Mouse (Mus musculus) telencephalon, adult 2 months (tissue): ENCODE measurements around the gene Plxnd1.

Experiments used
- DNase-seq: peaks from one replicate; pipeline ENCODE4 v3.0.0-alpha.2; 2011; ENCODE audit warnings: low read depth, low spot score

Plxnd1 gene

DNA sequence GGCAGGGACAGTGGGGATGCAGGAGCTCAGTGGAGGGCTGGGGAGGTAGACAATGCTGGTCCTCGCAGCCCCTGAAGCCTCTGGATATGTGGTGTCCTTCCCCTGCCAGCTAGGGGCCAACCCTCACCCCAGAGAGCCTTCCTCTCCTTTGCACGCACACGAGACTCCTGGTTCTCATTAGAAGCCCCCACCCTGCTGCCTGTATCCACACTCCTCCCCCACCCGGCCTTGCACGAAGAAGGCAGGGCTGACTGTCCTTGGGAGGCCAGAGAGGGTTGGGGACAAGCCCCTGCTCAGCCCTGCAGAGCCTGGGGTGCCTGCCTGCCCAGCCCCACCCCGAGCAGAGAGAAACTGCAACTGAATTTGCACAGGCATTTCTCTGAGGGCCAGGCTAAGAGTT is 37.1 kb downstream of the Plxnd1 start:
- DNase-seq: no peak

GRCm38 (mm10) chr6:115956922-115957601 is 37.7 kb downstream of the Plxnd1 start:
- DNase-seq: peak; percentile 26

- DNase-seq: no peak
Measured at GRCm38 (mm10) chr6:115956418-115956921, 38.3 kb downstream of the Plxnd1 start.

DNA sequence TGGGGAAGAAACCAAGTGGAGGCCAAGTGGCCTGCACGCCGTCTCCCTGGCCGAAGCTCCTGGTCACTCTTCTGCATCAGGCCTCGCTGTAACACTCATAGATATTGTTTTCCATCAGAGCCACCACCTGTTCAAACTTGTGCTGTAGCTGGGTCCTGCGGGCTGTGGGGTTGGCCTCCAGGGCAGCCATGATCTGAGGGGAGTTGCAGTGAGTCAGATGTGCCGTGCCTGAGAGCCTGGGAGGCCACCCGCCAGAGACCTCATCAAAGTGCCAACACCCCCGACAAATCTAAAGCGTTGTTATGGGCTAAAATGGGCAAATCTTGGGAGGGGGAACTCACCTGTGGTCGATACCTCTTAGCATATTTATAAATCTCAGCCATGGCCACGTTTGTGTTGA is 39.1 kb downstream of the Plxnd1 start:
- DNase-seq: no peak

- no peak for DNase-seq
Measured at GRCm38 (mm10) chr6:115955169-115955568, 39.6 kb downstream of the Plxnd1 start.

GRCm38 (mm10) chr6:115954506-115955074 is 40.2 kb downstream of the Plxnd1 start:
- no peak for DNase-seq

DNA sequence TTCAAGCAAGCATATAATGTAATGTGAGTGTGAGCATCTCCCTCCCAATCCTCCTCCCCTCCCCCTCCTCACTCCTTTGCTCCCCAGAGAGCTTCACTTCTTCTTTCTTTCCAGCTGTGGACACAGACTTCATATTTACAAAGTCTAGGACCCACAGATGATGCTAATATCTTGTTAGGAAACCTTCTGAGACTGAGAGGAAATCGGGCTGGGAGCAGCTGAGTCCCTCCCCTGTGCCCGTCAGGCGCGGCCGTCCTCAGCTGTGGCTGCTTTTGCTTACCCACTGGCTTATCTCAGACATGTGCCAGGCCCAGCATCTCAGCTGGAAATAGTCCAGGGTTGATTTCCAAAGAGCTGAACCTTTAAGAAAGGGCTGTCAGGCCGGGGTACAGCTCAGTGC is 48.4 kb downstream of the Plxnd1 start:
- no peak for DNase-seq

- no peak for DNase-seq
Measured at GRCm38 (mm10) chr6:115945633-115946032, 49.2 kb downstream of the Plxnd1 start.

- no peak for DNase-seq
Measured at GRCm38 (mm10) chr6:115944638-115945037, 50.2 kb downstream of the Plxnd1 start, which contains the start of gene H1foo. Gene H1foo (plus strand): TSS chr6:115944938.

DNA sequence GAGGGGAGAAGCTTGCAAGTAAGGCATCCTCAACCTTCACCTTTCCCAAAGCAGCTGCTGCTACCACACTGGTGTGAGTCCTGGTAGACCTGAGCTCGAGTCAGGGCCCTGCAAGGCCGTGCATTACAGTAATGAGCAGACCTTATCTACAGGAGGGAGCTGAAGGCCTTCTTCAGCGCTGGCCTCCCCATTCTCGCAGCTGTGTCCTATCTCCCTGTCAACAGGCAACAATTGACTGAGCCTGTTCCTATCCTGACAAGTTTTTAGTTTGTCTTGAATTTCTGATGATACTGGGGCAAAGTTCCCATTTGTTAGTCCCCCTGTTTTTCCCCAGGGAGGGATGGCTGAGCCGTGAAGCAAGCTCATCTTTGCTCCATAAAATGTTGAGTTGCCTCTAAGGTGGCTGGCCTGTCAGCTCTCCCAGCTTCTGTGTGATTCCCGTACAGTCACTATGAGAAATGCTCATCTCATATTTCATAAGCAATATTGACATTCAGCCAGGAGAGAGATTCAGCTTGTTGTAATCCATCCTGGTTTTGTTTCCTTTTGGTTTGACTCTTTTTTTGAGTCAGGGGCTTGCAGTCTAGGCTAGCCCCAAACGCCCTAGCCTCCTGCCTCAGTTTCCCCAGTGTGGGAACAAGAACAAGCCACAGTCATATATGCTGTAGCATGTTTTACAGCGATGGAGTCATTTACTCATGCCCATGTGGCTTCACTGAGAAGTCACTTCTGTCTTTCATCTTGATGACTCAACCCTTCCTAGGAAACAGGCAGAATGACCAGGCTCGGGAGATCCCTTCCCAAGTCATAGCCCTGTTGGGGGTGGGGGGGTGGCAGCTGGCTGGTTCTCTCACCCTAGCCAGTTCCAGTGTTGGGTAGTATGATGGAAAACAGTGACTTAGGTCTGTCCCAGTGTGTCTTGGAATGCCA is 51.0 kb downstream of the Plxnd1 start:
- no peak for DNase-seq

GRCm38 (mm10) chr6:115941128-115941527 is 53.7 kb downstream of the Plxnd1 start:
- no peak for DNase-seq

DNA sequence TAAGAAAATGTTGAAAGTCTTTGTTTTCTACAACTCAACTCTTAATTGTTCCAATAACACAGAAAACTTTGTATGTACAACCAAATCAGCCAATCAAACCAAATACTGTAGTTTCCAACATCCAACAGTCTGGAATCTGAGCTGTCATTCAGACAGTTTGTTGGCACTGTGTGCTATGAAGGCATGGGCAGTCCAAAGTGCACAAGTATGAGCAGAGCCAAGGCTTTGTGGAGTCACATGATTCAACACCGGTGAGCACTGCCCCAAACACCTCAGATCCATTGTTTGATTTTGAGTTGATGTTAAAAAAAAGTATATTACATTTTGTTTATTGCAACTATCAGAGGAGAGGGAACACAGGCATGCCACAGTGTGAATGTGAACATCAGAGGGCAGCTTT is 54.2 kb downstream of the Plxnd1 start:
- DNase-seq: no peak

DNA sequence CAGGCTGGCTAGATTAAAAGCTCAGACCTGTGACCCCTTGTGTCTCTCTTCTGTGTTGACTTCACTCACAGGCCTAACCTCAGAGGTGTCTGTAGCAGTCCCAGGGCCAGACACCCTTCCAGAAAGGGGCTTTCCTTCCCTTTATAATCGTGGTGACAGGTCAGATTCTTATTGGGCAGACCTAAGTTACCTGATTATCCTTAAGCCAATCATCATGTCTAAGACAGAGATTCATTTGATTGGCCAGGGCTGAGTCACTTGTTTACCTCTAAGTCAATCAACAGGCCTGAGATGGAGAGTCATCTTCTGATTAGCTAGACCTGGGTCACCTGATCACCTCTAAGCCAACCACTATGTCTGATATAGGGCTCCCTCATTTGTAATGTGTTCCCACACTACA is 56.0 kb downstream of the Plxnd1 start:
- no peak for DNase-seq

DNA sequence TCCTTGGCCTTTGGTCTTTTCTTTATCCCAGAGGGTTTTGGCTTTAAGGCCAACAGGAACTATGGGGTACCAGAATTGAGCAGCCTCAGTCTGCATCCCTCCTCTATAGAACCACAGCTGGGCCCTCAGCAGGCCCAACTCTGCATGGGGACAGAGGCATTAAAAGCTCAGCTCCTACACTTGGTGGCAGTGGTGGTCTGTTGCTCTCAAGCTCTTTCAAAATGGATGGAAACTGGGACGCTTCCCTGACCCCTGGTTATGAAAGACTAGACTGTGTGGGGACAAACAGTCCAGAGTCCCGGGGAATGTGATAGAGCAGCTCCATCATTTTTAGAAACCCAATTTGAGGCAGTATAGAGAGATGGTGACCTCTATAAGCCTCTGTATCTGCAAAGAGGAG is 56.8 kb downstream of the Plxnd1 start:
- no peak for DNase-seq

DNA sequence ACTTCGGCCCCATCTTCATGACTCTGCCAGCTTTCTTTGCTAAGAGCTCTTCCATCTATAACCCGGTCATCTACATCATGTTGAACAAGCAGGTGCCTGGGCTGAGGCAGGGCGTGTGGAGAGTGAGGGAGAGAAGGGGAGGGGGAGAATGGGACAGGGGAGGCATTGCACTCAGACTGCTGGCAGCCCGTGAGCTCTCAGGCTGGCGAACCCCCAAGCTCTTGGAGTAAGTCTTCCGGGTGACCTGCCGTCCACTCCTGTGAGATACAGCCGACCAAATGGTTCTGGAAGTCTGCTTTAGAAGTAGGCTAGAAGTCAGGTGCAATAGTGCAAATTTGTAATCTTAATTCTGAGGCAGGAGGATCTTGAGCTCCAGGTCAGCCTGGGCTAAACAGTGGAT is 59.3 kb downstream of the Plxnd1 start:
- DNase-seq: no peak

DNA sequence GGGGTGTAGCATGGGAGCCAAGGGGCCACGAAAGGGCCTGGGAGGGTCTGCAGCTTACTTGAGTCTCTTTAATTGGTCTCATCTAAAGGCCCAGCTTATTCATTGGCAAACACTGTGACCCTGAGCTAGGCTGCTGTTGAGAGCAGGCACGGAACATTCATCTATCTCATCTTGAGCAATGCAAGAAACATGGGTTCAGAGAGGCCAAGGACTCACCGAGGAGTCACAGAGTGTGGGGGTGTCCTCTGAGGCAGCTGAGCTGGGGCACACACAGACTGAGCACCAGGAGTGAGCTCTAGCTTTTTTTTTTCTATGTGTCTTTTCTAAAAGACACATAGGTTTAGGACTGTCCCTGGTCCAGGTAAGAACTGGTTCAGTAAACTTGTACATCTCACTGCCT is 62.4 kb downstream of the Plxnd1 start:
- no peak for DNase-seq

DNA sequence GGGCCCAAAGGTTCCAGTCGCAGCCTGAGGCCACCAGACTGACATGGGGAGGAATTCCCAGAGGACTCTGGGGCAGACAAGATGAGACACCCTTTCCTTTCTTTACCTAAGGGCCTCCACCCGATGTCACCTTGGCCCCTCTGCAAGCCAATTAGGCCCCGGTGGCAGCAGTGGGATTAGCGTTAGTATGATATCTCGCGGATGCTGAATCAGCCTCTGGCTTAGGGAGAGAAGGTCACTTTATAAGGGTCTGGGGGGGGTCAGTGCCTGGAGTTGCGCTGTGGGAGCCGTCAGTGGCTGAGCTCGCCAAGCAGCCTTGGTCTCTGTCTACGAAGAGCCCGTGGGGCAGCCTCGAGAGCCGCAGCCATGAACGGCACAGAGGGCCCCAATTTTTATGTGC is 63.2 kb downstream of the Plxnd1 start, which contains the start of gene Rho:
Gene Rho (plus strand): TSS at position 110 of the 400 bp plus-strand sequence.
- DNase-seq: no peak

GRCm38 (mm10) chr6:115930018-115930417 is 64.8 kb downstream of the Plxnd1 start:
- DNase-seq: no peak

GRCm38 (mm10) chr6:115927292-115928242 is 67.2 kb downstream of the Plxnd1 start:
- DNase-seq: no peak

- no peak for DNase-seq
Measured at GRCm38 (mm10) chr6:115926416-115926815, 68.4 kb downstream of the Plxnd1 start.

DNA sequence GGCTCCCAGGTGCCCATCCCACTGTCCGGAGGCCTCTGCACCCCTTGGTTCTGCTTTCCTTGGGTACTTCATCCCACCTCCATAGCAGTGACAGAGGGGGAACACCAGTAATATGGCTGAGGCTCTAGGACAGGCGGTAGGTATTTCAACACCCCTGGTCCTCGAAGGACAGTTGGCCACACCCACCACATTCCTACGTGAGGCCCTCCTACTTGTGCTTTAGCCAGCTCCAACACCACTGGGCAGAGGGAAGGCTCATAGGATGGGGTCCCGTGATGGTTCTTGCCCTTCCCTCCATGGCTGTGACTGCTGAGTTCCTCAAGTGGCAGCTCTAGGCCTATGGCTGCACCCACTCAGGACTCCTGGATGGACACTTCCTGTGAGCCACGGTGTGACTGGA is 70.0 kb downstream of the Plxnd1 start:
- DNase-seq: no peak
